Mouse (Mus musculus) frontal cortex, adult 2 months (tissue): Measurements from ENCODE around the gene Gm5737. TPM values are rescaled to one million over a fixed set of nuclear protein-coding genes. Genes with fewer than 3 reads are reported as not detected.
A peak's percentile ranks its signal among the peaks of the same experiment; 100 is the strongest.

ENCODE experiments used
- DNase-seq, 2 experiments: peaks; one replicate each; pipeline ENCODE4 v3.0.0; 2022; ENCODE audit warnings: low spot score in 1 of 2; ENCODE audit errors: extremely low spot score in 1 of 2
- polyA plus RNA-seq: library from polyadenylated mRNA; depleted of rRNA; stranded (reverse); fragments of >200 nt; gene quantifications from 2 replicates; pipeline ENCODE4 v1.2.3, GENCODE M21; 2012

Gene Gm5737
- polyA plus RNA-seq, 1 experiment, result not detected

- peak; percentile 58 to 88 for DNase-seq
Observed at GRCm38 (mm10) chr7:120842345-120843036, 30.3 kb downstream of the Gm5737 start, which contains the start of gene Eef2k. Gene Eef2k (plus strand): TSS chr7:120842831.

- peak; percentile 80 to 91 for DNase-seq
Observed at GRCm38 (mm10) chr7:120843037-120843621, 31.0 kb downstream of the Gm5737 start.

- DNase-seq, result no peak
Observed at GRCm38 (mm10) chr7:120843852-120844435, 31.8 kb downstream of the Gm5737 start.

- DNase-seq, result no peak
Observed at GRCm38 (mm10) chr7:120844689-120845088, 32.5 kb downstream of the Gm5737 start.

- DNase-seq, result no peak
Observed at GRCm38 (mm10) chr7:120848831-120849512, 36.8 kb downstream of the Gm5737 start.

- DNase-seq, result no peak
Observed at GRCm38 (mm10) chr7:120850165-120850564, 38.0 kb downstream of the Gm5737 start.

GRCm38 (mm10) chr7:120859854-120860253 is 47.7 kb downstream of the Gm5737 start:
- no peak for DNase-seq

GRCm38 (mm10) chr7:120860799-120861487 is 48.8 kb downstream of the Gm5737 start:
- no peak for DNase-seq

GRCm38 (mm10) chr7:120861488-120862047 is 49.4 kb downstream of the Gm5737 start:
- no peak for DNase-seq

- no peak for DNase-seq
Observed at GRCm38 (mm10) chr7:120862196-120862595, 50.0 kb downstream of the Gm5737 start.

- no peak for DNase-seq
Observed at GRCm38 (mm10) chr7:120862626-120863025, 50.5 kb downstream of the Gm5737 start.

- no peak for DNase-seq
Observed at GRCm38 (mm10) chr7:120863476-120863875, 51.3 kb downstream of the Gm5737 start.

GRCm38 (mm10) chr7:120865100-120865499 is 52.9 kb downstream of the Gm5737 start:
- no peak for DNase-seq

GRCm38 (mm10) chr7:120865832-120866231 is 53.7 kb downstream of the Gm5737 start:
- no peak for DNase-seq

- no peak for DNase-seq
Observed at GRCm38 (mm10) chr7:120866684-120867083, 54.5 kb downstream of the Gm5737 start.

GRCm38 (mm10) chr7:120867720-120868119 is 55.6 kb downstream of the Gm5737 start:
- DNase-seq, result no peak

- DNase-seq, result peak in 1 of 2 experiments; percentile 39
Observed at GRCm38 (mm10) chr7:120869883-120870282, 57.7 kb downstream of the Gm5737 start.

- DNase-seq, result no peak
Observed at GRCm38 (mm10) chr7:120870431-120871008, 58.4 kb downstream of the Gm5737 start.

- no peak for DNase-seq
Observed at GRCm38 (mm10) chr7:120873083-120873482, 60.9 kb downstream of the Gm5737 start.

GRCm38 (mm10) chr7:120874021-120874420 is 61.9 kb downstream of the Gm5737 start:
- no peak for DNase-seq
